Mouse (Mus musculus): ENCODE measurements around the gene Doc2g. TPM values are rescaled to one million over a fixed set of nuclear protein-coding genes. Genes with fewer than 3 reads are reported as not detected.
"Not testable (repeated sequence)": the region's sequence is repeated elsewhere in the genome, so short reads cannot be mapped to it uniquely, and the experiment has no call there.

Doc2g gene
- total and polyA plus RNA-seq, 3 experiments = 3.3 to 10.0 (median 4.7) TPM

GRCm38 (mm10) chr19:4033298-4033697 lies 30.2 kb downstream of the Doc2g start:
- Histone ChIP-seq H3K4me1 (ENCODE audit: insufficient read depth, low read depth, low read length) (peaks cover 10% of the 10 kb centered on the region; the same call in 1 of the 2 replicates), H3K27me3 (ENCODE audit: insufficient read depth, low read length) (no peaks in the 10 kb centered on the region), H3K36me3 (replicated peaks) (peaks cover 12% of the 10 kb centered on the region), H3K4me3 (ENCODE audit: low read depth, low read length) (no peak overlapping the region), H3K9me3 (replicated peaks) (no peaks in the 10 kb centered on the region)
- TF ChIP-seq TAL1 (conservative IDR thresholded peaks at IDR 0.05; ENCODE audit: low read depth, low read length) = no peak
- no peak for TF ChIP-seq GATA1 (IDR thresholded peaks at IDR 0.05; ENCODE audit: borderline replicate concordance, low read length)
- no peak for ATAC-seq (ENCODE audit: extremely low read depth, insufficient number of reproducible peaks, low FRiP score, poor library complexity, severe bottlenecking)
- DNase-seq (ENCODE audit: low spot score) = no peak

GRCm38 (mm10) chr19:4033742-4034141 lies 30.6 kb downstream of the Doc2g start:
- no peak for DNase-seq (ENCODE audit: low spot score)
- H3K27me3 ChIP-seq (ENCODE audit: insufficient read depth, low read length) = no peaks in the 10 kb centered on the region
- ATAC-seq (ENCODE audit: extremely low read depth, insufficient number of reproducible peaks, low FRiP score, poor library complexity, severe bottlenecking) = no peak
- no peak overlapping the region for H3K4me3 ChIP-seq (ENCODE audit: low read depth, low read length)
- peaks cover 10% of the 10 kb centered on the region; the same call in 1 of the 2 replicates for H3K4me1 ChIP-seq (ENCODE audit: insufficient read depth, low read depth, low read length)
- no peaks in the 10 kb centered on the region for H3K9me3 ChIP-seq (replicated peaks)
- peaks cover 12% of the 10 kb centered on the region for H3K36me3 ChIP-seq (replicated peaks)
- TF ChIP-seq POLR2AphosphoS5 (IDR thresholded peaks at IDR 0.05; ENCODE audit: insufficient replicate concordance, low read depth, low read length) = no peak
- no peak for TF ChIP-seq GATA2 (IDR thresholded peaks at IDR 0.05; ENCODE audit: borderline replicate concordance, low read depth, low read length)
- TF ChIP-seq GATA1 (IDR thresholded peaks at IDR 0.05; ENCODE audit: borderline replicate concordance, low read length) = no peak
- no peak for TF ChIP-seq CTCF (IDR thresholded peaks at IDR 0.05; ENCODE audit: low read depth, low read length)
- no peak for TF ChIP-seq TAL1 (conservative IDR thresholded peaks at IDR 0.05; ENCODE audit: low read depth, low read length)

GRCm38 (mm10) chr19:4036327-4037045 lies 33.4 kb downstream of the Doc2g start:
- Histone ChIP-seq H3K9me3 (replicated peaks) (no peaks in the 10 kb centered on the region), H3K4me3 (ENCODE audit: low read depth, low read length) (no peak overlapping the region; the same call in 1 of the 2 replicates), H3K27me3 (ENCODE audit: insufficient read depth, low read length) (no peaks in the 10 kb centered on the region), H3K4me1 (ENCODE audit: insufficient read depth, low read depth, low read length) (peaks cover 10% of the 10 kb centered on the region; the same call in 1 of the 2 replicates), H3K36me3 (replicated peaks) (peaks cover 12% of the 10 kb centered on the region)
- TF ChIP-seq CTCF (IDR thresholded peaks at IDR 0.05; ENCODE audit: low read depth, low read length) = no peak
- TF ChIP-seq POLR2AphosphoS5 (IDR thresholded peaks at IDR 0.05; ENCODE audit: insufficient replicate concordance, low read depth, low read length) = no peak
- TF ChIP-seq TAL1 (conservative IDR thresholded peaks at IDR 0.05; ENCODE audit: low read depth, low read length) = no peak
- no peak for TF ChIP-seq GATA1 (IDR thresholded peaks at IDR 0.05; ENCODE audit: borderline replicate concordance, low read length)
- TF ChIP-seq GATA2 (IDR thresholded peaks at IDR 0.05; ENCODE audit: borderline replicate concordance, low read depth, low read length) = no peak
- DNase-seq (ENCODE audit: low spot score) (no peak), ATAC-seq (ENCODE audit: extremely low read depth, insufficient number of reproducible peaks, low FRiP score, poor library complexity, severe bottlenecking) (no peak)

- not testable (repeated sequence) for ATAC-seq (ENCODE audit: extremely low read depth, insufficient number of reproducible peaks, low FRiP score, poor library complexity, severe bottlenecking); H3K27me3 ChIP-seq (ENCODE audit: insufficient read depth, low read length); H3K9me3 ChIP-seq (replicated peaks); DNase-seq (ENCODE audit: low spot score)
- peak overlapping the region; percentile 76 for H3K4me3 ChIP-seq (ENCODE audit: low read depth, low read length)
- H3K36me3 ChIP-seq (replicated peaks) = peaks cover 12% of the 10 kb centered on the region
- peaks cover 10% of the 10 kb centered on the region; the same call in 1 of the 2 replicates for H3K4me1 ChIP-seq (ENCODE audit: insufficient read depth, low read depth, low read length)
These were observed 34.2 kb downstream of the Doc2g start for GRCm38 (mm10) chr19:4037154-4037787.

GRCm38 (mm10) chr19:4037788-4038232 lies 34.7 kb downstream of the Doc2g start, which contains the start of gene Gstp1:
Gstp1 (minus strand) TSS chr19:4037985.
- TF ChIP-seq CTCF (IDR thresholded peaks at IDR 0.05; ENCODE audit: low read depth, low read length) = no peak
- no peak for TF ChIP-seq POLR2AphosphoS5 (IDR thresholded peaks at IDR 0.05; ENCODE audit: insufficient replicate concordance, low read depth, low read length)
- TF ChIP-seq GATA2 (IDR thresholded peaks at IDR 0.05; ENCODE audit: borderline replicate concordance, low read depth, low read length) = no peak
- no peak for TF ChIP-seq GATA1 (IDR thresholded peaks at IDR 0.05; ENCODE audit: borderline replicate concordance, low read length)
- peak; percentile 49 for DNase-seq (ENCODE audit: low spot score)
- Histone ChIP-seq H3K4me3 (ENCODE audit: low read depth, low read length) (peak within 1 kb of the TSS; percentile 76), H3K27me3 (ENCODE audit: insufficient read depth, low read length) (peaks cover 5% of the 10 kb centered on the region; the same call in 1 of the 2 replicates), H3K4me1 (ENCODE audit: insufficient read depth, low read depth, low read length) (peaks cover 10% of the 10 kb centered on the region; the same call in 1 of the 2 replicates), H3K36me3 (replicated peaks) (peaks cover 12% of the 10 kb centered on the region), H3K9me3 (replicated peaks) (peaks cover 6% of the 10 kb centered on the region)
- peak; percentile 22; the same call in 1 of the 2 replicates for ATAC-seq (ENCODE audit: extremely low read depth, insufficient number of reproducible peaks, low FRiP score, poor library complexity, severe bottlenecking)

GRCm38 (mm10) chr19:4040941-4041340 lies 37.8 kb downstream of the Doc2g start:
- not testable (repeated sequence) for ATAC-seq (ENCODE audit: extremely low read depth, insufficient number of reproducible peaks, low FRiP score, poor library complexity, severe bottlenecking); H3K4me3 ChIP-seq (ENCODE audit: low read depth, low read length); H3K36me3 ChIP-seq (replicated peaks); H3K27me3 ChIP-seq (ENCODE audit: insufficient read depth, low read length); DNase-seq (ENCODE audit: low spot score)
- H3K4me1 ChIP-seq (ENCODE audit: insufficient read depth, low read depth, low read length) = peaks cover 21% of the 10 kb centered on the region
- H3K9me3 ChIP-seq (replicated peaks) = peaks cover 29% of the 10 kb centered on the region

- H3K36me3 ChIP-seq (replicated peaks); ATAC-seq (ENCODE audit: extremely low read depth, insufficient number of reproducible peaks, low FRiP score, poor library complexity, severe bottlenecking); DNase-seq (ENCODE audit: low spot score); H3K27me3 ChIP-seq (ENCODE audit: insufficient read depth, low read length); H3K4me3 ChIP-seq (ENCODE audit: low read depth, low read length): not testable (repeated sequence)
- Histone ChIP-seq H3K9me3 (replicated peaks) (peaks cover 33% of the 10 kb centered on the region), H3K4me1 (ENCODE audit: insufficient read depth, low read depth, low read length) (peaks cover 17% of the 10 kb centered on the region)
These were observed 38.4 kb downstream of the Doc2g start for GRCm38 (mm10) chr19:4041500-4041899.
